Mouse (Mus musculus) neural tube, embryonic 14.5 days (tissue): Measurements from ENCODE around the gene 4933428G20Rik. TPM values are rescaled to one million over a fixed set of nuclear protein-coding genes. Genes with fewer than 3 reads are reported as not detected.

Experiments used
- ATAC-seq: fragments of 200-750 bp; cut with Nextera tagmentation; 2 replicates; pipeline ENCODE4 v1.8.0; 2017; ENCODE audit warnings: low read depth, mild to moderate bottlenecking, moderate TSS enrichment, moderate library complexity
- H3K27ac ChIP-seq: fragments of 300-500 bp; sonication (generic); 2 replicates; pipeline ENCODE4 v1.5.1; 2014; ENCODE audit warnings: low read depth, mild to moderate bottlenecking, control low read depth, low read length, moderate library complexity, mixed read lengths
- H3K27me3 ChIP-seq: fragments of 300-500 bp; sonication (generic); 2 replicates; pipeline ENCODE4 v1.6.1; 2014; ENCODE audit warnings: low read length; ENCODE audit not compliant: control insufficient read depth, insufficient read depth
- H3K36me3 ChIP-seq: fragments of 300-500 bp; sonication (generic); 2 replicates; pipeline ENCODE4 v1.6.1; 2014; ENCODE audit warnings: low read length, mixed read lengths; ENCODE audit not compliant: control insufficient read depth, insufficient read depth
- H3K4me1 ChIP-seq: fragments of 300-500 bp; sonication (generic); 2 replicates; pipeline ENCODE4 v1.6.1; 2014; ENCODE audit warnings: low read length; ENCODE audit not compliant: control insufficient read depth, insufficient read depth
- H3K4me2 ChIP-seq: fragments of 300-500 bp; sonication (generic); 2 replicates; pipeline ENCODE4 v1.6.1; 2014; ENCODE audit warnings: mild to moderate bottlenecking, low read depth, low read length, control low read depth
- H3K4me3 ChIP-seq: fragments of 300-500 bp; sonication (generic); 2 replicates; pipeline ENCODE4 v1.5.1; 2014; ENCODE audit warnings: low read depth, low read length, control low read depth, mixed read lengths
- H3K9ac ChIP-seq: fragments of 300-500 bp; sonication (generic); replicated peaks from 2 replicates; pipeline ENCODE4 v1.6.1; 2014; ENCODE audit warnings: low read depth, mild to moderate bottlenecking, control low read depth, low read length, mixed read lengths
- H3K9me3 ChIP-seq: fragments of 300-500 bp; sonication (generic); 2 replicates; pipeline ENCODE4 v1.6.1; 2016; ENCODE audit warnings: low read length; ENCODE audit not compliant: control insufficient read depth
- WGBS: fragments of 180-500 bp; shearing (Covaris S2); extraction: QIAGEN DNeasy Blood & Tissue Kit; methylation state at CpG from one replicate; pipeline ENCODE4 v1.1.7; 2014; 5-methylcytosine and 5-hydroxymethylcytosine counted together
- polyA plus RNA-seq: library from polyadenylated mRNA; unstranded; fragments of >200 nt; fragmentation: Nextera tagmentation; extraction: Ambion mirVana; gene quantifications from 2 replicates; pipeline ENCODE4 v1.2.1, GENCODE M21; 2014

The 4933428G20Rik gene
- polyA plus RNA-seq, 1 experiment from 2014 or later: 0.33 TPM

- Histone ChIP-seq H3K4me2 (no peak overlapping the region), H3K9ac (no peak overlapping the region)
- ATAC-seq: no peak
Measured at GRCm38 (mm10) chr11:97535308-97535630, 35.1 kb upstream of the 4933428G20Rik start.

GRCm38 (mm10) chr11:97534442-97535307 lies 34.5 kb upstream of the 4933428G20Rik start:
- H3K9ac ChIP-seq: 0 out of 2 replicates have a peak overlapping the region, but pooled peaks have one; percentile 4
- H3K9me3 ChIP-seq: no peaks in the 10 kb centered on the region
- peaks cover 40% of the 10 kb centered on the region for H3K27me3 ChIP-seq
- no peak overlapping the region for H3K27ac ChIP-seq
- H3K4me1 ChIP-seq: peaks cover 19% of the 10 kb centered on the region
- peaks cover 15% of the 10 kb centered on the region for H3K36me3 ChIP-seq
- peak overlapping the region; percentile 6; the same call in 1 of the 2 replicates for H3K4me2 ChIP-seq
- 6% methylated on average over 83 of the region's 95 CpGs for WGBS
- no peak for ATAC-seq
- H3K4me3 ChIP-seq: peak overlapping the region; percentile 1

More at GRCm38 (mm10) chr11:97535308-97535630, 35.1 kb upstream of the 4933428G20Rik start:
- H3K27me3 ChIP-seq: peaks cover 40% of the 10 kb centered on the region
- no peak overlapping the region for H3K27ac ChIP-seq
- no peaks in the 10 kb centered on the region for H3K9me3 ChIP-seq
- peaks cover 11% of the 10 kb centered on the region for H3K36me3 ChIP-seq
- WGBS: 26% methylated on average over 5 of the region's 5 CpGs
- H3K4me3 ChIP-seq: no peak overlapping the region
- peaks cover 19% of the 10 kb centered on the region for H3K4me1 ChIP-seq

GRCm38 (mm10) chr11:97533653-97534052 lies 33.5 kb upstream of the 4933428G20Rik start:
- WGBS: 33% methylated on average over 7 of the region's 7 CpGs
- Histone ChIP-seq H3K4me2 (no peak overlapping the region), H3K9ac (no peak overlapping the region), H3K4me3 (no peak overlapping the region), H3K9me3 (no peaks in the 10 kb centered on the region), H3K27ac (no peak overlapping the region), H3K36me3 (peaks cover 16% of the 10 kb centered on the region), H3K27me3 (peaks cover 37% of the 10 kb centered on the region), H3K4me1 (peaks cover 19% of the 10 kb centered on the region)
- no peak for ATAC-seq

GRCm38 (mm10) chr11:97532950-97533582 lies 32.9 kb upstream of the 4933428G20Rik start:
- Histone ChIP-seq H3K4me2 (no peak overlapping the region), H3K36me3 (peaks cover 16% of the 10 kb centered on the region), H3K4me3 (no peak overlapping the region), H3K9ac (no peak overlapping the region), H3K27me3 (peaks cover 37% of the 10 kb centered on the region), H3K9me3 (no peaks in the 10 kb centered on the region), H3K4me1 (peaks cover 19% of the 10 kb centered on the region), H3K27ac (no peak overlapping the region)
- peak; percentile 22; the same call in 1 of the 2 replicates for ATAC-seq
- 10% methylated on average over 20 of the region's 20 CpGs for WGBS

GRCm38 (mm10) chr11:97532354-97532753 lies 32.2 kb upstream of the 4933428G20Rik start:
- Histone ChIP-seq H3K27ac (no peak overlapping the region), H3K9me3 (no peaks in the 10 kb centered on the region), H3K36me3 (peaks cover 16% of the 10 kb centered on the region), H3K4me3 (no peak overlapping the region), H3K4me2 (no peak overlapping the region), H3K4me1 (peaks cover 15% of the 10 kb centered on the region), H3K9ac (no peak overlapping the region), H3K27me3 (peaks cover 37% of the 10 kb centered on the region)
- ATAC-seq: no peak
- WGBS: 38% methylated on average over 8 of the region's 8 CpGs

- Histone ChIP-seq H3K4me3 (peak overlapping the region; percentile 20), H3K4me1 (peaks cover 7% of the 10 kb centered on the region), H3K36me3 (peaks cover 16% of the 10 kb centered on the region), H3K9ac (no peak overlapping the region), H3K4me2 (peak overlapping the region; percentile 57), H3K27me3 (peaks cover 34% of the 10 kb centered on the region), H3K9me3 (no peaks in the 10 kb centered on the region), H3K27ac (no peak overlapping the region)
- 6% methylated on average over 46 of the region's 46 CpGs for WGBS
- peak; percentile 73; the same call in 1 of the 2 replicates for ATAC-seq
Measured at GRCm38 (mm10) chr11:97531381-97532260, 31.5 kb upstream of the 4933428G20Rik start.

- no peaks in the 10 kb centered on the region for H3K9me3 ChIP-seq
- H3K36me3 ChIP-seq: peaks cover 16% of the 10 kb centered on the region
- H3K27me3 ChIP-seq: peaks cover 28% of the 10 kb centered on the region
- peaks cover 4% of the 10 kb centered on the region; the same call in 1 of the 2 replicates for H3K4me1 ChIP-seq
- H3K4me2 ChIP-seq: no peak overlapping the region
- no peak overlapping the region for H3K27ac ChIP-seq
- 58% methylated on average over 5 of the region's 5 CpGs for WGBS
- ATAC-seq: no peak
- H3K9ac ChIP-seq: no peak overlapping the region
- no peak overlapping the region for H3K4me3 ChIP-seq
Measured at GRCm38 (mm10) chr11:97530961-97531360, 30.8 kb upstream of the 4933428G20Rik start.

GRCm38 (mm10) chr11:97530069-97530468 lies 29.9 kb upstream of the 4933428G20Rik start:
- Histone ChIP-seq H3K4me1 (peaks cover 4% of the 10 kb centered on the region; the same call in 1 of the 2 replicates), H3K36me3 (peaks cover 17% of the 10 kb centered on the region), H3K9ac (no peak overlapping the region), H3K27me3 (peaks cover 19% of the 10 kb centered on the region), H3K4me3 (no peak overlapping the region), H3K27ac (no peak overlapping the region), H3K9me3 (no peaks in the 10 kb centered on the region), H3K4me2 (no peak overlapping the region)
- 94% methylated on average over 6 of the region's 6 CpGs for WGBS
- ATAC-seq: no peak
